Mouse (Mus musculus): ENCODE measurements around the gene Dscaml1.

GRCm38 (mm10) chr9:45550662-45551061, 124.2 kb downstream of the Dscaml1 start:
- TF ChIP-seq POLR2AphosphoS2 (IDR thresholded peaks at IDR 0.05; ENCODE audit: low read length) = no peak
- no peak for TF ChIP-seq MXI1 (IDR thresholded peaks at IDR 0.05; ENCODE audit: low read depth, low read length)
- TF ChIP-seq EP300 (IDR thresholded peaks at IDR 0.05; ENCODE audit: low read depth in 1 of 2, low read length in 2 of 2) = no peak
- TF ChIP-seq ZMIZ1 (IDR thresholded peaks at IDR 0.05; ENCODE audit: low read depth, low read length) = no peak
- TF ChIP-seq CTCF (IDR thresholded peaks at IDR 0.05 in 2 of 3, conservative IDR thresholded peaks at IDR 0.05 in 1 of 3; ENCODE audit: control insufficient read depth in 1 of 3, insufficient read depth in 1 of 3, low read depth in 2 of 3, low read length in 3 of 3, poor library complexity in 1 of 3, severe bottlenecking in 1 of 3) = no peak
- no peak for TF ChIP-seq KAT2A (conservative IDR thresholded peaks at IDR 0.05; ENCODE audit: low read depth, low read length)
- TF ChIP-seq MAFK (IDR thresholded peaks at IDR 0.05; ENCODE audit: borderline replicate concordance, low read depth, low read length) = no peak
- TF ChIP-seq POLR2A (IDR thresholded peaks at IDR 0.05; ENCODE audit: control insufficient read depth in 1 of 2, insufficient read depth in 1 of 2, low read depth in 1 of 2, low read length in 2 of 2, poor library complexity in 1 of 2) = no peak
- no peak for TF ChIP-seq TCF12 (IDR thresholded peaks at IDR 0.05; ENCODE audit: low read depth, low read length)
